Mouse (Mus musculus) CH12.LX (cell line): ENCODE results near the gene Wipf1. TPM values are rescaled to one million over a fixed set of nuclear protein-coding genes. Genes with fewer than 3 reads are reported as not detected.
A peak's percentile ranks its signal among the peaks of the same experiment; 100 is the strongest.

Experiments
- DNase-seq: peaks from one replicate; pipeline ENCODE4 v3.0.0-alpha.2; 2013; ENCODE audit errors: extremely low read depth
- H3K27ac ChIP-seq: 2 replicates; pipeline ENCODE4 v1.5.1; 2012; ENCODE audit warnings: low read depth, mild to moderate bottlenecking, control low read depth, moderate library complexity; ENCODE audit not compliant: insufficient read depth
- H3K27me3 ChIP-seq: replicated peaks from 2 replicates; pipeline ENCODE3; 2012; ENCODE audit warnings: inconsistent platforms
- H3K36me3 ChIP-seq, 2 experiments: replicated peaks in 1 of 2; 2 replicates each; pipeline versions ENCODE3 to v1.6.1; 2012; ENCODE audit warnings: inconsistent platforms in 1 of 2, low read length in 1 of 2, mild to moderate bottlenecking in 1 of 2, mixed read lengths in 1 of 2, moderate library complexity in 1 of 2; ENCODE audit not compliant: control insufficient read depth in 1 of 2, insufficient read depth in 1 of 2
- H3K4me1 ChIP-seq, 2 experiments: 2 replicates each; pipeline ENCODE4 v1.6.1; 2012; ENCODE audit warnings: inconsistent platforms in 1 of 2, moderate library complexity in 1 of 2; ENCODE audit not compliant: insufficient read depth in 2 of 2, control insufficient read depth in 1 of 2
- H3K4me2 ChIP-seq: 2 replicates; pipeline ENCODE4 v1.6.1; 2012; ENCODE audit warnings: low read depth, mild to moderate bottlenecking, control low read depth; ENCODE audit not compliant: poor library complexity, insufficient read depth, severe bottlenecking
- H3K4me3 ChIP-seq, 3 experiments: fragments of 150-350 bp in 1 of 3; sonication (generic) in 1 of 3; replicated peaks in 1 of 3; 2 replicates each; pipeline versions ENCODE3 to v1.5.1; 2011 to 2012; ENCODE audit warnings: low read depth in 2 of 3, low read length in 2 of 3, mild to moderate bottlenecking in 2 of 3, moderate library complexity in 2 of 3, control low read depth in 1 of 3, improper control_type of control experiment in 1 of 3, inconsistent platforms in 1 of 3, mixed read lengths in 1 of 3; ENCODE audit not compliant: poor library complexity in 1 of 3
- H3K79me2 ChIP-seq: replicated peaks from 2 replicates; pipeline ENCODE4 v1.6.1; 2012; ENCODE audit warnings: mild to moderate bottlenecking, moderate library complexity; ENCODE audit not compliant: control insufficient read depth, poor library complexity, insufficient read depth, severe bottlenecking; ENCODE audit errors: extremely low read depth
- H3K9ac ChIP-seq: 2 replicates; pipeline ENCODE4 v1.6.1; 2012; ENCODE audit warnings: low read depth, mild to moderate bottlenecking, control low read depth, moderate library complexity; ENCODE audit not compliant: insufficient read depth
- H3K9me3 ChIP-seq: replicated peaks from 2 replicates; pipeline ENCODE3; 2012; ENCODE audit warnings: low read length, inconsistent platforms, mixed read lengths
- BHLHE40 ChIP-seq: IDR thresholded peaks from 2 replicates; pipeline ENCODE4 v1.6.1; 2011; ENCODE audit warnings: mild to moderate bottlenecking, low read depth, low read length, improper control_type of control experiment
- CHD1 ChIP-seq: IDR thresholded peaks from 2 replicates; pipeline ENCODE4 v1.6.1; 2012; ENCODE audit warnings: low read depth, low read length, improper control_type of control experiment, inconsistent platforms
- E2F4 ChIP-seq: IDR thresholded peaks from 2 replicates; pipeline ENCODE4 v1.6.1; 2011; ENCODE audit warnings: low read depth, low read length, improper control_type of control experiment; ENCODE audit not compliant: insufficient replicate concordance
- ELF1 ChIP-seq: IDR thresholded peaks from 2 replicates; pipeline ENCODE4 v1.6.1; 2014; ENCODE audit warnings: low read depth, mild to moderate bottlenecking, inconsistent platforms, low read length, improper control_type of control experiment
- ETS1 ChIP-seq: conservative IDR thresholded peaks from 2 replicates; pipeline ENCODE4 v1.6.1; 2012; ENCODE audit warnings: low read depth, mild to moderate bottlenecking, inconsistent platforms, low read length, improper control_type of control experiment, moderate library complexity
- HCFC1 ChIP-seq: IDR thresholded peaks from 2 replicates; pipeline ENCODE4 v1.6.1; 2012; ENCODE audit warnings: low read depth, mild to moderate bottlenecking, inconsistent platforms, low read length, improper control_type of control experiment
- IRF4 ChIP-seq: IDR thresholded peaks from 2 replicates; pipeline ENCODE4 v1.6.1; 2014; ENCODE audit warnings: low read depth, mild to moderate bottlenecking, inconsistent platforms, low read length, improper control_type of control experiment
- JUN ChIP-seq: IDR thresholded peaks from 2 replicates; pipeline ENCODE4 v1.6.1; 2011; ENCODE audit warnings: low read depth, mild to moderate bottlenecking, low read length, improper control_type of control experiment, moderate library complexity; ENCODE audit not compliant: insufficient read depth
- JUND ChIP-seq: conservative IDR thresholded peaks from 2 replicates; pipeline ENCODE4 v1.6.1; 2011; ENCODE audit warnings: low read depth, low read length, improper control_type of control experiment
- KAT2A ChIP-seq: IDR thresholded peaks from 2 replicates; pipeline ENCODE4 v1.6.1; 2012; ENCODE audit warnings: low read length, improper control_type of control experiment, inconsistent platforms; ENCODE audit not compliant: insufficient replicate concordance
- MAFK ChIP-seq: IDR thresholded peaks from 2 replicates; pipeline ENCODE4 v1.6.1; 2011; ENCODE audit warnings: low read length, improper control_type of control experiment; ENCODE audit not compliant: insufficient replicate concordance
- MAX ChIP-seq: IDR thresholded peaks from 2 replicates; pipeline ENCODE4 v1.6.1; 2011; ENCODE audit warnings: low read length, improper control_type of control experiment
- MAZ ChIP-seq: IDR thresholded peaks from 2 replicates; pipeline ENCODE4 v1.6.1; 2012; ENCODE audit warnings: low read depth, mild to moderate bottlenecking, inconsistent platforms, low read length, improper control_type of control experiment, moderate library complexity
- MEF2A ChIP-seq: IDR thresholded peaks from 2 replicates; pipeline ENCODE4 v1.6.1; 2014; ENCODE audit warnings: low read depth, mild to moderate bottlenecking, inconsistent platforms, low read length, improper control_type of control experiment, borderline replicate concordance
- MXI1 ChIP-seq: IDR thresholded peaks from 2 replicates; pipeline ENCODE4 v1.6.1; 2011; ENCODE audit warnings: mild to moderate bottlenecking, low read depth, low read length, improper control_type of control experiment
- MYC ChIP-seq: IDR thresholded peaks from 2 replicates; pipeline ENCODE4 v1.6.1; 2011; ENCODE audit warnings: low read depth, mild to moderate bottlenecking, improper control_type of control experiment, low read length
- NELFE ChIP-seq: IDR thresholded peaks from 2 replicates; pipeline ENCODE4 v1.6.1; 2011; ENCODE audit warnings: low read depth, low read length, improper control_type of control experiment
- NRF1 ChIP-seq: IDR thresholded peaks from 2 replicates; pipeline ENCODE4 v1.6.1; 2014; ENCODE audit warnings: low read depth, mild to moderate bottlenecking, inconsistent platforms, low read length, improper control_type of control experiment, moderate library complexity
- PAX5 ChIP-seq: IDR thresholded peaks from 2 replicates; pipeline ENCODE4 v1.6.1; 2012; ENCODE audit warnings: low read length, inconsistent platforms, mixed read lengths
- POLR2A ChIP-seq: IDR thresholded peaks from 2 replicates; pipeline ENCODE4 v1.6.1; 2011; ENCODE audit warnings: low read depth, mild to moderate bottlenecking, improper control_type of control experiment, low read length
- POLR2AphosphoS2 ChIP-seq: IDR thresholded peaks from 2 replicates; pipeline ENCODE4 v1.6.1; 2011; ENCODE audit warnings: low read depth, low read length, improper control_type of control experiment
- RCOR1 ChIP-seq: conservative IDR thresholded peaks from 2 replicates; pipeline ENCODE4 v1.6.1; 2012; ENCODE audit warnings: low read depth, mild to moderate bottlenecking, inconsistent platforms, low read length, improper control_type of control experiment
- SIN3A ChIP-seq: IDR thresholded peaks from 2 replicates; pipeline ENCODE4 v1.6.1; 2012; ENCODE audit warnings: low read length, improper control_type of control experiment, inconsistent platforms
- SMC3 ChIP-seq: IDR thresholded peaks from 2 replicates; pipeline ENCODE4 v1.6.1; 2011; ENCODE audit warnings: low read depth, low read length, improper control_type of control experiment
- TBP ChIP-seq: conservative IDR thresholded peaks from 2 replicates; pipeline ENCODE4 v1.6.1; 2011; ENCODE audit warnings: low read depth, low read length, improper control_type of control experiment
- TCF12 ChIP-seq: IDR thresholded peaks from 2 replicates; pipeline ENCODE4 v1.6.1; 2014; ENCODE audit warnings: low read depth, mild to moderate bottlenecking, inconsistent platforms, low read length, improper control_type of control experiment
- UBTF ChIP-seq: IDR thresholded peaks from 2 replicates; pipeline ENCODE4 v1.6.1; 2012; ENCODE audit warnings: low read depth, mild to moderate bottlenecking, inconsistent platforms, low read length, improper control_type of control experiment, moderate library complexity
- USF1 ChIP-seq: IDR thresholded peaks from 2 replicates; pipeline ENCODE4 v1.6.1; 2014; ENCODE audit warnings: low read depth, mild to moderate bottlenecking, inconsistent platforms, low read length, improper control_type of control experiment
- ZNF384 ChIP-seq: IDR thresholded peaks from 2 replicates; pipeline ENCODE4 v1.6.1; 2012; ENCODE audit warnings: low read depth, low read length, improper control_type of control experiment, inconsistent platforms
- dilution Hi-C: fragments of 300-500 bp; cut with MboI; formaldehyde crosslinking; loops from 2 replicates; pipeline ENCODE4 v1.14.3; 2020; ENCODE audit warnings: low sequenced_read_pairs; ENCODE audit not compliant: extremely low pct_unique_long_range_greater_than_20kb, extremely low pct_ligation_motif_present
- in situ Hi-C: fragments of 300-500 bp; cut with MboI; formaldehyde crosslinking; loops from 3 replicates; pipeline ENCODE4 v1.14.3; 2019; ENCODE audit warnings: low sequenced_read_pairs, low pct_ligation_motif_present, low pct_unique_long_range_greater_than_20kb, mixed read lengths
- polyA plus RNA-seq: library from polyadenylated mRNA; unstranded; fragments of >175 nt; gene quantifications from 2 replicates; pipeline ENCODE4 v1.2.1, GENCODE M21; 2012; ENCODE audit warnings: low read depth; ENCODE audit not compliant: insufficient read length
- total RNA-seq, 2 experiments: library from RNA; depleted of rRNA; stranded (reverse); fragments of 300-350 nt in 1 of 2; fragments of >200 nt in 1 of 2; gene quantifications; 2 replicates each; pipeline ENCODE4 v1.2.3; 2012 to 2014

The Wipf1 gene
- total and polyA plus RNA-seq, 3 experiments = 18.3 to 95.0 (median 21.8) TPM

DNA sequence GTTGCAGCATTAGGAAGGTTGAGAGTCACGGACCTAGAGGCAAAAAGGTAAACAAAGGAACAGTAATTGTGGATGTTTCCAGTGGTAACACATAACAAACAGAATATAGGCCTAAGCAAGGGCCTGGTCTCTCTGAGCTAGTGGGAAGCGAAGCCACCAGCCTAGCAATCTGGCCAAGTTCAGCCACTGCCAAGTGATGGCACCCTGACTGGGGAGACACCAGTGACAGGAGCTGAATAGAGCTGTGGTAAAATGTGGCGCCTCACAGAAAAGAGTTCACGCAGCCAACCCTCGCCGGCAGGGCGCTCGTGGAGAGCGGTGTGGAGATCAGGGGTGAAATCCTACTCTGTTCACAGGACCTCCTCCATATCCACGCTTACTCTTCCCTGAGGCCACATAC lies 63.1 kb downstream of the Wipf1 start:
- Histone ChIP-seq H3K4me1 (peaks cover 26 to 94% of the 10 kb centered on the region in 2 experiments), H3K79me2 (peaks cover 69% of the 10 kb centered on the region), H3K4me3 (no peak overlapping the region), H3K4me2 (no peak overlapping the region), H3K27ac (peak overlapping the region; percentile 15; the same call in 1 of the 2 replicates), H3K9ac (no peak overlapping the region), H3K9me3 (no peaks in the 10 kb centered on the region), H3K36me3 (peaks cover 6 to 42% of the 10 kb centered on the region in 2 experiments)
- dilution Hi-C loops = no loop called here
- DNase-seq = no peak
- TF ChIP-seq CHD1 = no peak
- TF ChIP-seq TCF12 = no peak
- TF ChIP-seq PAX5 = no peak
- no peak for TF ChIP-seq E2F4
- TF ChIP-seq MAFK = no peak
- TF ChIP-seq MAZ = no peak
- TF ChIP-seq MEF2A = no peak
- TF ChIP-seq HCFC1 = no peak
- no peak for TF ChIP-seq JUN
- no peak for TF ChIP-seq MXI1
- TF ChIP-seq UBTF = no peak
- no peak for TF ChIP-seq USF1
- no peak for TF ChIP-seq MAX
- TF ChIP-seq ZNF384 = no peak
- TF ChIP-seq POLR2AphosphoS2 = no peak
- no peak for TF ChIP-seq MYC
- TF ChIP-seq, all 38 proteins: peak for 0
- in situ Hi-C loops = no loop called here
- no peaks in the 10 kb centered on the region for H3K27me3 ChIP-seq

- Histone ChIP-seq H3K9ac (peak overlapping the region; percentile 21), H3K27ac (peak overlapping the region; percentile 68), H3K9me3 (no peaks in the 10 kb centered on the region), H3K36me3 (peaks cover 6 to 40% of the 10 kb centered on the region in 2 experiments), H3K4me1 (peaks cover 19 to 87% of the 10 kb centered on the region in 2 experiments), H3K4me2 (peak overlapping the region; percentile 93), H3K27me3 (no peaks in the 10 kb centered on the region), H3K4me3 (no peak overlapping the region), H3K79me2 (peaks cover 71% of the 10 kb centered on the region)
- in situ Hi-C loops = no loop called here
- TF ChIP-seq POLR2A (peak; percentile 35; the same call in 1 of the 2 replicates), TBP (0 out of 2 replicates have a peak, but pooled peaks have one; percentile 17), MAX (peak; percentile 28; the same call in 1 of the 2 replicates), MYC (no peak), IRF4 (no peak), JUND (no peak), BHLHE40 (peak; percentile 59), NELFE (no peak), HCFC1 (0 out of 2 replicates have a peak, but pooled peaks have one; percentile 13), ELF1 (peak; percentile 75; the same call in 1 of the 2 replicates), SMC3 (no peak), MXI1 (peak; percentile 50; the same call in 1 of the 2 replicates), ETS1 (peak; percentile 87), MEF2A (0 out of 2 replicates have a peak, but pooled peaks have one; percentile 49), TCF12 (peak; percentile 34; the same call in 1 of the 2 replicates), NRF1 (no peak), KAT2A (no peak), POLR2AphosphoS2 (no peak), SIN3A (0 out of 2 replicates have a peak, but pooled peaks have one; percentile 27), RCOR1 (no peak)
- peak; percentile 74 for DNase-seq
- dilution Hi-C loops = no loop called here
These were observed 65.9 kb downstream of the Wipf1 start for GRCm38 (mm10) chr2:73463431-73464194.
